Mouse (Mus musculus) heart, postnatal 14 days (tissue): ENCODE results near the gene Fbxw2. TPM values are rescaled to one million over a fixed set of nuclear protein-coding genes. Genes with fewer than 3 reads are reported as not detected.

Experiments
- total RNA-seq, 2 experiments: library from RNA; stranded (reverse); gene quantifications; 2 replicates each; pipeline ENCODE4 v1.2.3; 2021

The Fbxw2 gene
- total RNA-seq, 2 experiments from 2014 or later = 60.1 to 61.1 TPM

Other genes starting within 250 kb of the Fbxw2 start
- gene Gapvd1, start 71.1 kb downstream of the Fbxw2 start, total RNA-seq = 10 to 100 TPM; 43.8 to 45.4 TPM
- 100 to 1,000 TPM; 383 to 477 TPM for gene Hspa5, start 54.3 kb downstream of the Fbxw2 start, total RNA-seq
- 10 to 100 TPM in 1 of 2 experiments, 1 to 10 TPM in 1; 9.3 to 13.1 TPM for gene Rabepk, start 26.4 kb downstream of the Fbxw2 start, total RNA-seq
- not detected for gene Gm34653, start 6.7 kb upstream of the Fbxw2 start, total RNA-seq
- 1 to 10 TPM; 1.1 to 1.2 TPM for gene Cutal, start 48.1 kb upstream of the Fbxw2 start, total RNA-seq
- 10 to 100 TPM; 15.2 to 16.5 TPM for gene Psmd5, start 48.7 kb upstream of the Fbxw2 start, total RNA-seq
- gene Phf19, start 87.7 kb upstream of the Fbxw2 start, total RNA-seq = 1 to 10 TPM; 1.9 TPM
- 1 to 10 TPM; 1.3 to 1.7 TPM for gene Traf1, start 135.5 kb upstream of the Fbxw2 start, total RNA-seq
- not detected for gene Hc, start 235.1 kb upstream of the Fbxw2 start, total RNA-seq